In genomic region chr13:92675897-92676584, GRCm38 (mm10) we compare ENCODE assay signal across 8 mouse cellular contexts.
DNase-seq lines count a peak whose midpoint lies in the region; ATAC-seq and TF ChIP-seq lines count a peak whose summit lies in the region.

No protein-coding gene starts in this region.

- ATAC-seq in heart, postnatal 0 days (ENCODE audit: insufficient read depth, low read depth): peak; percentile 68
- ATAC-seq in stomach, postnatal 0 days (ENCODE audit: low FRiP score, low TSS enrichment): peak; percentile 55
- no peak; the same call in 1 of the 2 replicates for ATAC-seq in forebrain, postnatal 0 days
- no peak for ATAC-seq in granulocyte monocyte progenitor cell, adult 5-6 weeks (replicated peaks; ENCODE audit: poor library complexity, severe bottlenecking)

- TF ChIP-seq CTCF in heart, postnatal 0 days (IDR thresholded peaks at IDR 0.05; ENCODE audit: low read depth): no peak
- TF ChIP-seq CTCF in stomach, postnatal 0 days (IDR thresholded peaks at IDR 0.05; ENCODE audit: low read depth): no peak
- no peak for TF ChIP-seq CTCF in forebrain, postnatal 0 days (IDR thresholded peaks at IDR 0.05; ENCODE audit: low read depth)

- no peak overlapping the region for H3K4me3 ChIP-seq in heart, postnatal 0 days (ENCODE audit: low read depth, low read length)
- H3K4me3 ChIP-seq in stomach, postnatal 0 days (ENCODE audit: low read depth, low read length): no peak overlapping the region
- H3K4me3 ChIP-seq in forebrain, postnatal 0 days (ENCODE audit: low read depth, low read length): no peak overlapping the region

- no peaks in the 10 kb centered on the region; the same call in 1 of the 2 replicates for H3K36me3 ChIP-seq in heart, postnatal 0 days (replicated peaks; ENCODE audit: control insufficient read depth, insufficient read depth, low read length)
- H3K36me3 ChIP-seq in stomach, postnatal 0 days (ENCODE audit: control insufficient read depth, insufficient read depth, low read length): no peaks in the 10 kb centered on the region
- H3K36me3 ChIP-seq in forebrain, postnatal 0 days (ENCODE audit: insufficient read depth): no peaks in the 10 kb centered on the region

- DNase-seq in cerebellum, adult 9-11 months: peak; percentile 22
- DNase-seq in cerebellum, adult 9-10 months: no peak
- DNase-seq in ovary, adult 18-20 months (ENCODE audit: low spot score): peak; percentile 46
- DNase-seq in ovary, postnatal 10 days (ENCODE audit: low spot score): no peak
- peak; percentile 29 for DNase-seq in heart, postnatal 0 days (ENCODE audit: low spot score)
- DNase-seq in stomach, postnatal 0 days (ENCODE audit: low spot score): no peak
- no peak for DNase-seq in forebrain, postnatal 0 days

- H3K27me3 ChIP-seq in heart, postnatal 0 days (ENCODE audit: control insufficient read depth, insufficient read depth, low read length): no peaks in the 10 kb centered on the region
- H3K27me3 ChIP-seq in stomach, postnatal 0 days (ENCODE audit: control insufficient read depth, insufficient read depth, low read length): no peaks in the 10 kb centered on the region
- no peaks in the 10 kb centered on the region for H3K27me3 ChIP-seq in forebrain, postnatal 0 days (ENCODE audit: insufficient read depth, low read length)

- WGBS in heart, postnatal 0 days: 42% methylated on average over 11 of the region's 11 CpGs
- WGBS in stomach, postnatal 0 days: 54% methylated on average over 11 of the region's 11 CpGs
- 75% methylated on average over 11 of the region's 11 CpGs for WGBS in forebrain, postnatal 0 days

- H3K4me1 ChIP-seq in heart, postnatal 0 days (ENCODE audit: control insufficient read depth, insufficient read depth): peaks cover 31% of the 10 kb centered on the region
- H3K4me1 ChIP-seq in stomach, postnatal 0 days (replicated peaks; ENCODE audit: control insufficient read depth, insufficient read depth): peaks cover 7% of the 10 kb centered on the region; the same call in 1 of the 2 replicates
- H3K4me1 ChIP-seq in forebrain, postnatal 0 days (ENCODE audit: insufficient read depth): no peaks in the 10 kb centered on the region

- H3K4me2 ChIP-seq in heart, postnatal 0 days (ENCODE audit: low read depth, low read length): no peak overlapping the region
- H3K4me2 ChIP-seq in stomach, postnatal 0 days (replicated peaks; ENCODE audit: low read depth): no peak overlapping the region; the same call in 1 of the 2 replicates
- no peak overlapping the region for H3K4me2 ChIP-seq in forebrain, postnatal 0 days (ENCODE audit: low read depth)

- H3K9ac ChIP-seq in heart, postnatal 0 days (replicated peaks; ENCODE audit: low read depth, low read length): no peak overlapping the region
- H3K9ac ChIP-seq in stomach, postnatal 0 days (ENCODE audit: low read length): no peak overlapping the region
- no peak overlapping the region for H3K9ac ChIP-seq in forebrain, postnatal 0 days

- H3K27ac ChIP-seq in heart, postnatal 0 days (ENCODE audit: low read depth): peak overlapping the region; percentile 15; the same call in 1 of the 2 replicates
- H3K27ac ChIP-seq in stomach, postnatal 0 days (replicated peaks): peak overlapping the region; percentile 77
- H3K27ac ChIP-seq in forebrain, postnatal 0 days (ENCODE audit: low read depth, low read length): no peak overlapping the region

- H3K9me3 ChIP-seq in heart, postnatal 0 days (replicated peaks; ENCODE audit: control insufficient read depth, low read length): no peaks in the 10 kb centered on the region
- H3K9me3 ChIP-seq in stomach, postnatal 0 days (ENCODE audit: control insufficient read depth, low read length): no peaks in the 10 kb centered on the region
- no peaks in the 10 kb centered on the region for H3K9me3 ChIP-seq in forebrain, postnatal 0 days (ENCODE audit: low read length)

- TF ChIP-seq EP300 in heart, postnatal 0 days (IDR thresholded peaks at IDR 0.05; ENCODE audit: low read depth): no peak
- TF ChIP-seq EP300 in stomach, postnatal 0 days (optimal IDR thresholded peaks at IDR 0.05): no peak

Comparison
In these comparisons a context has a peak if more than half of its experiments do, and no peak if none do; other contexts are left out.
1. DNase-seq: peak in cerebellum, adult 9-11 months (single experiment), ovary, adult 18-20 months (single experiment) and heart, postnatal 0 days (single experiment); none in cerebellum, adult 9-10 months (single experiment), ovary, postnatal 10 days (single experiment), stomach, postnatal 0 days (single experiment) and forebrain, postnatal 0 days (single experiment).
2. ATAC-seq: peak in heart, postnatal 0 days (single experiment) and stomach, postnatal 0 days (single experiment); none in forebrain, postnatal 0 days (single experiment) and granulocyte monocyte progenitor cell, adult 5-6 weeks (single experiment).